Mouse (Mus musculus): ENCODE results near the gene 4930402F06Rik. TPM values are rescaled to one million over a fixed set of nuclear protein-coding genes. Genes with fewer than 3 reads are reported as not detected.

Gene 4930402F06Rik
- polyA plus RNA-seq (2021) = not detected

DNA sequence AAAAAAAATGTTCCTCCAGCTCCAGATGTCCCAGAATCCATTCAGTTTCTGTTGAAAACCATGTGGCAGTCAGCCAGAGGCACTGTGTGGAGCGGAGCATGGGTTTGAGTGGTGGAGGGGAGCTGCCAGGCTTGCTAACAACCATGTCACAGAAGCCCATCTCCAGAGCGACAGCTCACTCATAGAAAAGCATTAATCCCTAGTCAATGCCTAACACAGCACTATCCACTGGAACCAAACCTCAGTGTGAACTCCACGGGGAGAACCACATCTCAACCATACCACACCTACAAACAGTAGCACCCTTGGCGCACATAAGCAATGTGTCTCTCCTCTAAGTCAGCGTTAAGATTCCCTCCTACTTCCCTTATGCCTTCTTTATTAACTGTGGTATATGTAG, at the start of gene 4930402F06Rik:
Gene 4930402F06Rik (minus strand): TSS at position 80 of the 400 bp plus-strand sequence.
- ATAC-seq (no peak), DNase-seq (ENCODE audit: low read depth, low spot score) (no peak)
- CTCF ChIA-PET = interaction anchor here (0.8 to 2.2 kb wide), 13 partner anchors 8 to 119 kb away, joined by 3 to 7 read pairs (median 3); no protein-coding TSS in a partner anchor
- TF ChIP-seq CTCF (IDR thresholded peaks at IDR 0.05) = no peak
- no peaks in the 10 kb centered on the region for H3K27me3 ChIP-seq
- POLR2A ChIA-PET = interaction anchor here (0.7 kb wide), 2 partner anchors 20 to 233 kb away, joined by 4 to 5 read pairs; no protein-coding TSS in a partner anchor
- in situ Hi-C loops (cut with MboI; ENCODE audit: low pct_unique_long_range_greater_than_20kb) = no loop called here

DNA sequence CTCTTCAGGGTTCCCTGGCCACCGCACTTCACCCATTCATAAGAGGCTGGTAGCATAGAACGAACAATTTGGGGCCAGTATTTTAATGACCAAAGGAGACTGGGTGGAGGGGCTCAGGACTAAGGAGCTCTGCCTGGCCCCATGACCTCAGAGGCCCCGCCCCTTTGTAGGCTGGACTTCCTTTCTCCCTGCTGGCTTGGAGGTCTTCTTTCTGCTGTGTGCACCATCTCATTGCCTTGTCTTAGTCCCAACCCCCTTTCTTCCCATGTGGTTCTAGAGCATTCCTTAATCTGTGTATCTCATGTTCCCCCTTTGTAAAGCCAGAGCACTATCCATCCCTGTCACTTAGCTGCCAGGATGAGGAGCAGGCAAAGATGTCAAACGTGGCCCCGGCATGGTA, 49.3 kb upstream of the 4930402F06Rik start:
- H3K27me3 ChIP-seq = no peaks in the 10 kb centered on the region
- in situ Hi-C loops (cut with MboI; ENCODE audit: low pct_unique_long_range_greater_than_20kb) = no loop called here
- CTCF ChIA-PET = interaction anchor here (1.2 kb wide), 1 partner anchor 7 kb away, joined by 3 read pairs; no protein-coding TSS in a partner anchor
- ATAC-seq (no peak), DNase-seq (ENCODE audit: low read depth, low spot score) (no peak)
- TF ChIP-seq CTCF (IDR thresholded peaks at IDR 0.05) = no peak
- POLR2A ChIA-PET = no interaction called here

- ATAC-seq = no peak
- no peak for TF ChIP-seq CTCF (IDR thresholded peaks at IDR 0.05)
- CTCF ChIA-PET = interaction anchor here (1.2 kb wide), 1 partner anchor 8 kb away, joined by 3 read pairs; no protein-coding TSS in a partner anchor
- POLR2A ChIA-PET = interaction anchor here (1.2 kb wide), 1 partner anchor 11 kb away, joined by 3 read pairs; no protein-coding TSS in a partner anchor
- no peaks in the 10 kb centered on the region for H3K27me3 ChIP-seq
- in situ Hi-C loops (cut with MboI; ENCODE audit: low pct_unique_long_range_greater_than_20kb) = no loop called here
- no peak for DNase-seq (ENCODE audit: low read depth, low spot score)
These were observed 48.6 kb upstream of the 4930402F06Rik start for GRCm38 (mm10) chr2:35445610-35446009.

GRCm38 (mm10) chr2:35444764-35445262, 47.8 kb upstream of the 4930402F06Rik start:
- POLR2A ChIA-PET = interaction anchor here (1.2 kb wide), 1 partner anchor 10 kb away, joined by 3 read pairs; no protein-coding TSS in a partner anchor
- CTCF ChIA-PET = interaction anchor here (1.2 kb wide), 1 partner anchor 9 kb away, joined by 3 read pairs; no protein-coding TSS in a partner anchor
- no peak for TF ChIP-seq CTCF (IDR thresholded peaks at IDR 0.05)
- H3K27me3 ChIP-seq = no peaks in the 10 kb centered on the region
- in situ Hi-C loops (cut with MboI; ENCODE audit: low pct_unique_long_range_greater_than_20kb) = no loop called here
- no peak for DNase-seq (ENCODE audit: low read depth, low spot score)
- ATAC-seq = no peak

- ChIA-PET CTCF (no interaction called here), POLR2A (interaction anchor here (0.6 to 1.2 kb wide), 2 partner anchors 9 to 10 kb away, joined by 3 read pairs; no protein-coding TSS in a partner anchor)
- ATAC-seq (no peak), DNase-seq (ENCODE audit: low read depth, low spot score) (no peak)
- no peak for TF ChIP-seq CTCF (IDR thresholded peaks at IDR 0.05)
- no peaks in the 10 kb centered on the region for H3K27me3 ChIP-seq
- in situ Hi-C loops (cut with MboI; ENCODE audit: low pct_unique_long_range_greater_than_20kb) = no loop called here
These were observed 47.2 kb upstream of the 4930402F06Rik start for GRCm38 (mm10) chr2:35443981-35444763.

GRCm38 (mm10) chr2:35443325-35443724, 46.4 kb upstream of the 4930402F06Rik start:
- CTCF ChIA-PET = no interaction called here
- no peaks in the 10 kb centered on the region for H3K27me3 ChIP-seq
- POLR2A ChIA-PET = interaction anchor here (0.6 kb wide), 1 partner anchor 9 kb away, joined by 3 read pairs; no protein-coding TSS in a partner anchor
- in situ Hi-C loops (cut with MboI; ENCODE audit: low pct_unique_long_range_greater_than_20kb) = no loop called here
- DNase-seq (ENCODE audit: low read depth, low spot score) = no peak
- ATAC-seq = no peak
- no peak for TF ChIP-seq CTCF (IDR thresholded peaks at IDR 0.05)

DNA sequence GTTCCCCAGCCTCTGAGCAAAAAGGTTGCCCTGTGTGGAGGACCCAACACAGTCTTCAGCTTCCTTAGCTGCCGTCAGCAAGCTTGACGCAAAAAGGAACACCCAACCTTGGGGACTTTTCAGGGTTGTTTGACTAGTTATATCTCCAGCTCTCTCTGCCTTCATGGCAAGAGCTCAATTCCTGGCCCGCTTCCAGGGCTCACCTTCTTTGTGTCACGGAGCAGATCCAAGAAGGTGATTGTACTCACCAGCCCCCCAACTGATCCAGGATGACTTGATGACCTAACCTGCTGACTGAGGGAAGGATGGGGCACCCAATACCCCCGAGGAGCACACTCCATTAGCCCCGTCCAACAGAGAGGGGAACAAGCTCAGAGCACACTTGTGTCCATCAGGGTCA, 45.1 kb upstream of the 4930402F06Rik start:
- in situ Hi-C loops (cut with MboI; ENCODE audit: low pct_unique_long_range_greater_than_20kb) = no loop called here
- TF ChIP-seq CTCF (IDR thresholded peaks at IDR 0.05) = no peak
- ATAC-seq (no peak), DNase-seq (ENCODE audit: low read depth, low spot score) (no peak)
- POLR2A ChIA-PET = no interaction called here
- CTCF ChIA-PET = interaction anchor here (0.7 to 1.5 kb wide), 3 partner anchors 10 to 44 kb away, joined by 3 to 4 read pairs (median 3); no protein-coding TSS in a partner anchor
- no peaks in the 10 kb centered on the region for H3K27me3 ChIP-seq

- POLR2A ChIA-PET = no interaction called here
- DNase-seq (ENCODE audit: low read depth, low spot score) (no peak), ATAC-seq (no peak)
- H3K27me3 ChIP-seq = no peaks in the 10 kb centered on the region
- no peak for TF ChIP-seq CTCF (IDR thresholded peaks at IDR 0.05)
- in situ Hi-C loops (cut with MboI; ENCODE audit: low pct_unique_long_range_greater_than_20kb) = no loop called here
- CTCF ChIA-PET = interaction anchor here (0.7 to 1.5 kb wide), 3 partner anchors 9 to 43 kb away, joined by 3 to 4 read pairs (median 3); no protein-coding TSS in a partner anchor
These were observed 44.4 kb upstream of the 4930402F06Rik start for GRCm38 (mm10) chr2:35441419-35441818.

DNA sequence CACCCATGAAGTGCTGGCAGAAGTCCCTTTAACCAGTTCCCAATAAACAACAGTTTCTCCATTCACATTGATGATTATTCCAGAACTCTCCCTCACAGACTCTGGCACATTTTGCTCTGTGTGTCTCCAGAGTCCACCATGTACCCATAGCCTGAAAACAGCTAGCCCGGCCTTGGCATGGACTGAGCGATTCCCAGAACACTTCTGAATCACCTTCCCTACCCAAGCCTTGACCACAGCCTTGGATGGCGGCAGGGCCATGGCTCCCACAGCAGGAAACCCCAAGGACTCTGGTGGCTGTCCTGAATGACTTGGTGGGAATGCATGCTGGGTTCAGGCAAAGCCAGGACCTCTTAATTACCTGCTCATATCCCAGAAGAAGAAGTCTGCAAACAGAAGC, 43.5 kb upstream of the 4930402F06Rik start:
- in situ Hi-C loops (cut with MboI; ENCODE audit: low pct_unique_long_range_greater_than_20kb) = no loop called here
- no peak for TF ChIP-seq CTCF (IDR thresholded peaks at IDR 0.05)
- no peak for ATAC-seq
- POLR2A ChIA-PET = interaction anchor here (0.6 to 1.3 kb wide), 2 partner anchors 8 to 9 kb away, joined by 3 to 4 read pairs; no protein-coding TSS in a partner anchor
- DNase-seq (ENCODE audit: low read depth, low spot score) = no peak
- H3K27me3 ChIP-seq = no peaks in the 10 kb centered on the region
- CTCF ChIA-PET = no interaction called here

- no peak for TF ChIP-seq CTCF (IDR thresholded peaks at IDR 0.05)
- in situ Hi-C loops (cut with MboI; ENCODE audit: low pct_unique_long_range_greater_than_20kb) = no loop called here
- POLR2A ChIA-PET = interaction anchor here (0.7 kb wide), 1 partner anchor 56 kb away, joined by 3 read pairs; no protein-coding TSS in a partner anchor
- H3K27me3 ChIP-seq = no peaks in the 10 kb centered on the region
- DNase-seq (ENCODE audit: low read depth, low spot score) (peak; percentile 50), ATAC-seq (peak; percentile 39)
- CTCF ChIA-PET = no interaction called here
These were observed 40.8 kb upstream of the 4930402F06Rik start for GRCm38 (mm10) chr2:35437796-35438195.

Measured in Patski (cell line).